Mouse (Mus musculus): Measurements from ENCODE around the gene Spata32. TPM values are rescaled to one million over a fixed set of nuclear protein-coding genes. Genes with fewer than 3 reads are reported as not detected.
"Not testable (repeated sequence)": the region's sequence is repeated elsewhere in the genome, so short reads cannot be mapped to it uniquely, and the experiment has no call there.

Gene Spata32
- polyA plus RNA-seq, 1 experiment = not detected

DNA sequence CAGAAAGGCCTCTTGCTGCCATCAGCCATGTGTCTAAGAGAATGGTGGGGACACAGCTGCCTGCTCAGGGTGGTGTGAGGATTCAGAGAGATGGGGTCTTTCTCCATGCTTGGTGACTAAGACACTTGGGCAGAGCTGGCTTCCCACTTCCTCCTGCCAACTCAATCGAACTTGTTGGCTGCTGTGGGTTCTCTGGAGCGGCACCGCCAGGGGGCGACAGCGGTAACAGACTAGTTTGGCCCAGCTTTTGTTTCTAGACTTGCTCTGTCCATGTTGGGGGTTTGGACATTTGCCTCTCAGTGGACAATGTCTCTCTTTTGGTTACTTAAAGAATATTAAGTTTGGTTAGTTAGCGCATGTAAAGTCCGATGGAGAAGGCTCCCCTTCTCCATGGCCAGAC is 14.7 kb upstream of the Spata32 start:
- no peak overlapping the region for H3K4me3 ChIP-seq (replicated peaks; ENCODE audit: extremely low read depth, low read depth, low read length)
- H3K4me1 ChIP-seq (ENCODE audit: control insufficient read depth, insufficient read depth, low read length) = no peaks in the 10 kb centered on the region
- TF ChIP-seq CTCF (IDR thresholded peaks at IDR 0.05; ENCODE audit: insufficient read depth, low read length) (peak; percentile 87), POLR2A (IDR thresholded peaks at IDR 0.05; ENCODE audit: borderline replicate concordance, extremely low read depth, low read depth, low read length) (no peak)
- DNase-seq = peak; percentile 84
- 29% methylated on average over 7 of the region's 7 CpGs for WGBS

DNA sequence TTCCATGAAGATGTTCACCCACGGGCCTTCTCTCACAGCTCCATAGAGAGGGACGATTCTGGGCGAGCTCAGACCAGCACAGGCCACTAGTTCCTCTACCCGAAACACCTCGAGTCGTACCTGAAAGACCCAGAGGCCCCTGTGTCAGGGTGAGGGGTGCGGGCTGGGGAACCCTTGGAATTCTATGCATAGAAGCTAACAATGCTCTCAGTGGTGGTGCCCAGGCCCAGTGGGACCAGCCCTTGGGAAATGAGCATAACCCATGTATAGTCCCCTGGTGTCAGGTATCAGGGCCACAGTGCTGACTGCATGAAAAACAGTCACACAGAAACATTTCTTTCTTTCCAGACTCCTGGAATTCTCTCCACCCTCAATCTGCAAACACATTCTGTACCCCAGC is 13.1 kb upstream of the Spata32 start:
- 96% methylated on average over 7 of the region's 7 CpGs for WGBS
- DNase-seq = no peak
- TF ChIP-seq CTCF (IDR thresholded peaks at IDR 0.05; ENCODE audit: insufficient read depth, low read length) = no peak
- TF ChIP-seq POLR2A (IDR thresholded peaks at IDR 0.05; ENCODE audit: borderline replicate concordance, extremely low read depth, low read depth, low read length) = no peak
- H3K4me3 ChIP-seq (replicated peaks; ENCODE audit: extremely low read depth, low read depth, low read length) = no peak overlapping the region
- no peaks in the 10 kb centered on the region for H3K4me1 ChIP-seq (ENCODE audit: control insufficient read depth, insufficient read depth, low read length)

DNA sequence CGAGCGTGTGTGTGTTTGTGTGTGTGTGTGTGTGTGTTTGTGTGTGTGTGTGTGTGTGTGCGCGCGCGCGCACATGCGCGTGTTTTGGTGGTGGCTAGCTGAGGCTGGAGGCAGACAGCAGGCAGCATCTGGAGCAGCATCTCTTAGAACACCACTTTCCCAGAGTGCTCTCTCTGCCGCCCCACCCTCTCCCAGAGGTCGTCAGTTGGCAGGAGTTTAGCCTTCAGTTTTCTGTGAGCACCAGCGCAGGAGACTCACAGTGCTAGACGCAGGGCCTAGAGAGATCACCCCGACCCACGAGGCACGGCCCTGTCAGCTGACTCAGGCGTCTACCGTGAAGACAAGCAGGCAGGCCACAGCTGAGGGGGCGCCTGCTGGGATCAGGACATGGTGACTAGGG is 12.4 kb upstream of the Spata32 start:
- 90% methylated on average over 19 of the region's 19 CpGs for WGBS
- no peaks in the 10 kb centered on the region for H3K4me1 ChIP-seq (ENCODE audit: control insufficient read depth, insufficient read depth, low read length)
- DNase-seq = no peak
- no peak overlapping the region for H3K4me3 ChIP-seq (replicated peaks; ENCODE audit: extremely low read depth, low read depth, low read length)
- TF ChIP-seq CTCF (IDR thresholded peaks at IDR 0.05; ENCODE audit: insufficient read depth, low read length) (no peak), POLR2A (IDR thresholded peaks at IDR 0.05; ENCODE audit: borderline replicate concordance, extremely low read depth, low read depth, low read length) (no peak)

DNA sequence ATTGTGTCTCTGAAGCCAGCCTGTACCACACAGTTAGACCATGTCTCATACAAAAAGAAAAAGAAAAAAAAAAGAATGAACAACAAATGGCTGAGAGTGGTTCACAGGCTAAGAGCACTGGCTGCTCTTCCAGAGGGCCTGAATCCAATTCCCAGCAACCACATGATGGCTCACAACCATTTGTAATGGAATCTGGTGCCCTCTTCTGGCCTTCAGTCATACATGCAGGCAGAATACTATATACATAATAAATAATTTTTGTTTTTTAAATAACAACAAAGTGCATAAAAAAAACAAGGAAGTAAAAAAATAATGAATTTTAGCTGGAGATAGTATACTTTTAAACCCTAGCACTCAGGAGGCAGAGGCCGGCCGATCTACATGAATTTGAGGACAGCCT is 11.4 kb upstream of the Spata32 start:
- Histone ChIP-seq H3K4me3 (replicated peaks; ENCODE audit: extremely low read depth, low read depth, low read length) (no peak overlapping the region), H3K4me1 (ENCODE audit: control insufficient read depth, insufficient read depth, low read length) (no peaks in the 10 kb centered on the region)
- TF ChIP-seq CTCF (IDR thresholded peaks at IDR 0.05; ENCODE audit: insufficient read depth, low read length) (no peak), POLR2A (IDR thresholded peaks at IDR 0.05; ENCODE audit: borderline replicate concordance, extremely low read depth, low read depth, low read length) (no peak)
- no peak for DNase-seq
- 95% methylated on average over 2 of the region's 2 CpGs for WGBS

DNA sequence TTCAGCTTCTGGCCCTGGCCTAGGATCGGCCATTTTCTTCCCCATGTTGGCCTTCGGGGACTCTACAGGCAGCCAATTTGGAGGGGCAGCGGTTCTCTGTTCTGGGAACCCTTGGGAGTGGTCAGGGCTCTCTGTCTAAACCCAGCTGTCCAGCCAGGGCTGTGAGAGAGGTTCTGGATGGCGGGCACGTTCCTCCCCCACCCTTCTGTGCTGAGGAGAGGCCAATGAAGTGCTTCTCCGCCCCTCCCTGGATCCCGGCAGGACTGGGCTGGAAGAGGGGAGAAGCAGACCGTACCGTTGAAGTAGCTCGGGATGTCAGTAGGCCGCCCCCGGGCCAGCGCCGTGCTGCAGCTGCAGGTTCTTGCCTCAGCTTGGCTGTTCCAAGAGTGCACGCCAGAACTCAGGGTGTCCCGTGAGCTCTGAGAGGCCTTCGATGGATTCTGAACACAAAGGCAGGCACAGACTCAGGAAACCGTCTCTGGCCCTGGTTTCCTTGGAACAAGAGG is 5.8 kb upstream of the Spata32 start:
- H3K4me3 ChIP-seq (replicated peaks; ENCODE audit: extremely low read depth, low read depth, low read length) = no peak overlapping the region
- TF ChIP-seq CTCF (IDR thresholded peaks at IDR 0.05; ENCODE audit: insufficient read depth, low read length) = no peak
- no peak for TF ChIP-seq POLR2A (IDR thresholded peaks at IDR 0.05; ENCODE audit: borderline replicate concordance, extremely low read depth, low read depth, low read length)
- 54% methylated on average over 18 of the region's 18 CpGs for WGBS

DNA sequence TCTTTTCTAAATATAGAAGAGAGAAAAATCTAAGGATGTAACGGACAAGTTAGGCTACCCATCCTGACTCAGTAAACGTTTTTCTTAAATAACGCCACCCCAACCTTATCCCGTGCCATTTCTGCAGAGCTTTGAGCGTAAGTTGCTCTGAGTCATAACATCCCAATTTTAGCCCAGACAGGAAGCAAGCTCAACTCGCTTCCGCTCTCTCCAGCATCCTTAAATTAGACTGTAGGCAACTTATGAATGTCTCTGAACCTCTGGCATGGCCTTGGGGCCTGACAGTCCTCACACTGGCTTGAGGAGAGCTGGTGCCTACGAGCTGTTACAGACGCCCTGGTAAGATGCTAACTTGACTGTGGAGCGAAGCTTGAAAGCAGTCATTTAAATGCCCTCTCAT is 5.2 kb upstream of the Spata32 start:
- Histone ChIP-seq H3K4me3 (replicated peaks; ENCODE audit: extremely low read depth, low read depth, low read length) (no peak overlapping the region), H3K4me1 (ENCODE audit: control insufficient read depth, insufficient read depth, low read length) (no peaks in the 10 kb centered on the region)
- DNase-seq = no peak
- TF ChIP-seq POLR2A (IDR thresholded peaks at IDR 0.05; ENCODE audit: borderline replicate concordance, extremely low read depth, low read depth, low read length) = no peak
- TF ChIP-seq CTCF (IDR thresholded peaks at IDR 0.05; ENCODE audit: insufficient read depth, low read length) = no peak
- WGBS = 57% methylated on average over 10 of the region's 10 CpGs

More for the DNA sequence above, 5.8 kb upstream of the Spata32 start:
- H3K4me1 ChIP-seq (ENCODE audit: control insufficient read depth, insufficient read depth, low read length) = no peaks in the 10 kb centered on the region
- DNase-seq = no peak

DNA sequence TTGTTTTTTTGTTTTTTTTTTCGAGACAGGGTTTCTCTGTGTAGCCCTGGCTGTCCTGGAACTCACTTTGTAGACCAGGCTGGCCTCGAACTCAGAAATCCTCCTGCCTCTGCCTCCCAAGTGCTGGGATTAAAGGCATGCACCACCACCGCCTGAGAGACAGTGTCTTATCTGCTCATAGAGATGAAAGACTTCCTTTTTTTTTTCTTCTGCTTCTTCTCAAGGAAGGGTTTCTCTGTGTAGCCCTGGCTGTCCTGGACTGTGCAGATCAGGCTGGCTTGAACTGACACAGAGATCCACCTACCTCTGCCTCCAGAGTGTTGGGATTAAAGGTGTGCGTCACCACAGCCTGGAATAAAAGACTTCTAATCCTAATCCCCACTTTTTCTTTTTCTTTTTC is 4.5 kb upstream of the Spata32 start:
- not testable (repeated sequence) for DNase-seq; H3K4me3 ChIP-seq (replicated peaks; ENCODE audit: extremely low read depth, low read depth, low read length)
- WGBS = 90% methylated on average over 4 of the region's 4 CpGs

DNA sequence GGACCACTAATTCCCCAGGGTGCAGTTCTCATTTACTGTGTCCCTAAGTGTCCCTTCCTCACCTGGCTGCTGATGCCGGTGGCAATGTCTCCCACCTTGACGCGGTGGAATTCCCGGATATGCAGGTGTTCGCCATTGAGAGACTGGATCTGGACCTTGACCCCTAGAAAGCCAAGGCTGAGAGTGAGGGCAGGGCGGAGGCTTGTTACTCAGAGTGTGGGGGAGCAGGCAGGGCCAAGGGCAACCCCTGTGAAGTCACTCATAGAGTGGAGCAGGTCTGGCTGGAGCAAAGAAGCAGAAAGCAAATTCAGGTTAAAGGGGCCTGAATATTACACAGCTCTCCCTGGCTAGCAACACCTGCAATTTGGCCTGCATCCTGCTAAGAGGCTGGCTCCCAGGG is 3.2 kb upstream of the Spata32 start:
- Histone ChIP-seq H3K4me3 (replicated peaks; ENCODE audit: extremely low read depth, low read depth, low read length) (no peak overlapping the region), H3K4me1 (ENCODE audit: control insufficient read depth, insufficient read depth, low read length) (peaks cover 4% of the 10 kb centered on the region; the same call in 1 of the 2 replicates)
- WGBS = 90% methylated on average over 6 of the region's 6 CpGs
- TF ChIP-seq POLR2A (IDR thresholded peaks at IDR 0.05; ENCODE audit: borderline replicate concordance, extremely low read depth, low read depth, low read length) (no peak), CTCF (IDR thresholded peaks at IDR 0.05; ENCODE audit: insufficient read depth, low read length) (no peak)
- DNase-seq = no peak

More for the DNA sequence above, 4.5 kb upstream of the Spata32 start:
- H3K4me1 ChIP-seq (ENCODE audit: control insufficient read depth, insufficient read depth, low read length) = not testable (repeated sequence)

DNA sequence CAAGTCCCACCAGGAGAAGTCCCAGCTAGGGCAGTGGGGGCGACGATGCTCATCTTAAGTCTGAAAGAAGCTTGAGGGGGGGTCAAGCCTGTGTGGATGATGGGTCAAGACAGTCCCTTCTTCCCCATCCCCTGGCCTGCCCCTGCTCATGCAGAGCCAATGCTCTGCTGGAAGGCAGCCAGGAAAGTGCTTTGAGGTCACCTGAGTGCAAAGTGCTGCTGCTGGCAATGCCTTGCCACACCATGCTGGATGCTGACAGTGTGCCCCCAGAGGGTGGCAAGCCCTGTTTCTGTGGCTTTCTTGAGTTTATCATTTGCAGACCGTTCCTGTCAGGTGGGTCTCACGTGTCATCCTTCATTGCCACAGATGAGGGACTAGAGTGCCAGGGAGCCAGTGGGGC is 1.8 kb upstream of the Spata32 start:
- TF ChIP-seq CTCF (IDR thresholded peaks at IDR 0.05; ENCODE audit: insufficient read depth, low read length) (no peak), POLR2A (IDR thresholded peaks at IDR 0.05; ENCODE audit: borderline replicate concordance, extremely low read depth, low read depth, low read length) (no peak)
- DNase-seq = no peak
- 88% methylated on average over 4 of the region's 4 CpGs for WGBS
- Histone ChIP-seq H3K4me1 (ENCODE audit: control insufficient read depth, insufficient read depth, low read length) (peaks cover 4% of the 10 kb centered on the region; the same call in 1 of the 2 replicates), H3K4me3 (replicated peaks; ENCODE audit: extremely low read depth, low read depth, low read length) (no peak overlapping the region)

DNA sequence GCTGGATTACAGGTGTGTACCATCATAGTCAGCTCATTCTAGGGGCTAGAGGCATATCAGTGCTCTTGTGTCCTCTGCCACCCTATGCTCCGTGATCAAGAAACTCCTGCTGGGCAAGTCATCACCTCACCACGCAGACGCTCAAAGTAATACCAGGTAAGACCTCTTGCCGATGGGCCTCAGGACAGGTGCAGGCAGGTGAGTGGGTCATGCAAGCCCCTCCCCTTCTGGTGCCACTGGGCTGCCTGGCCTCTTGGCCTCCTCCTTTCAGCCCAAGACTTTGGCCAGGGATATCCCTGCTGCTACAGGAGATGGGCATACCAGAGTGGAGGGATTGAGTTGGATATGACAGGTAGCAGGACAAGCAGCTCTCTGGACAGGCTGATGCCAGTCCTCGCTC is 1.0 kb upstream of the Spata32 start:
- H3K4me1 ChIP-seq (ENCODE audit: control insufficient read depth, insufficient read depth, low read length) = peaks cover 4% of the 10 kb centered on the region; the same call in 1 of the 2 replicates
- TF ChIP-seq CTCF (IDR thresholded peaks at IDR 0.05; ENCODE audit: insufficient read depth, low read length) = no peak
- no peak for TF ChIP-seq POLR2A (IDR thresholded peaks at IDR 0.05; ENCODE audit: borderline replicate concordance, extremely low read depth, low read depth, low read length)
- no peak overlapping the region for H3K4me3 ChIP-seq (replicated peaks; ENCODE audit: extremely low read depth, low read depth, low read length)
- WGBS = 88% methylated on average over 5 of the region's 5 CpGs
- no peak for DNase-seq

Measured in lung, adult 2 months (tissue).